Mouse (Mus musculus) CD4-positive, CD25-positive, alpha-beta regulatory T cell, adult 4 months (primary cell): Measurements from ENCODE around the gene Pik3ca. TPM values are rescaled to one million over a fixed set of nuclear protein-coding genes. Genes with fewer than 3 reads are reported as not detected.

ENCODE experiments used
- ATAC-seq: one replicate; pipeline ENCODE4 v1.8.0; 2017
- polyA plus RNA-seq, 2 experiments: library from polyadenylated mRNA; unstranded; fragments of 100-300 nt; shearing (Covaris generic); gene quantifications; one replicate each; pipeline ENCODE4 v1.2.1; 2017

Pik3ca gene
- polyA plus RNA-seq, 2 experiments from 2014 or later: 14.1 to 23.2 TPM

DNA sequence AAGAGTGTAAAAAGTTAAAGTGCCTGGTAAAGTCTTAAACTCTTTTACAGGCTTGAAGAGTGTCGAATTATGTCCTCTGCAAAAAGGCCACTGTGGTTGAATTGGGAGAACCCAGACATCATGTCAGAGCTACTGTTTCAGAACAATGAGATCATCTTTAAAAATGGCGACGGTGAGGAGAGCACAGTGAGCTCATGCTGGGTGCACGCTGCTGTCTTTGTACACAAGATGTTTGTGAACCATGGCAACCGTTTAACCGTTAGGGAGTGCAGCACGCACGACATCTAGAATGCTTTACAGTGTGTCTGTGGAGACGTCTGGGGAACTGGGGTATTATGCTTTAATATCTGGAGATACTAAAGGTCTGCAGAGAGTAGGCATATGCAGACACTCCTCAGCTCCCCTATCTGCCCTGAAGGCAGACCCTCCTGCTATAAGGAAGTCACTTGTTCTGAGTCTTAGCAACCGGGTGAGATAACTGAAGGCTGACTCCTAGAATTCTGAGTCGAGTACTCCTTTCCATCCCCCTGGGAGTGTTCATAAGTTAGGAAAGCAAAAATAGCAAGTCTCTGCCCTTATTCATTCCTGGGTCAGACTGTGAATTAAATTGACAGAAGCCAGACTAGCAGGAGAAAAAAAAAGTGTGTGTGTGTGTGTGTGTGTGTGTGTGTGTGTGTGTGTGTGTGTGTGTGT lies 57.0 kb downstream of the Pik3ca start:
- ATAC-seq: no peak

DNA sequence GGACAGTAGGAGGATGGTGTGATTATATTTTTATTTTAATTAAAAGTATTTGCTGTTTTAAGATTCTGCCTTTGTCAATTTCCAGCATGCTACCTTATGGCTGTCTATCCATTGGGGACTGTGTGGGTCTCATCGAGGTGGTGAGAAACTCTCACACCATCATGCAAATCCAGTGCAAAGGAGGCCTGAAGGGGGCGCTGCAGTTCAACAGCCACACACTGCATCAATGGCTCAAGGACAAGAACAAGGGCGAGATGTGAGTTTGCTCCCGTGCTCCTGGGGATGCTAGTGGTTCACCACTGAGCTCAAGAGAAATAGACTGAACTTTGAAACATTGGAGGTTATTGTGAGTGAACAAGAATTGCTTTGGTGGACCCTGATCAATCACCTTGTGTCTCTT lies 62.3 kb downstream of the Pik3ca start:
- no peak for ATAC-seq

DNA sequence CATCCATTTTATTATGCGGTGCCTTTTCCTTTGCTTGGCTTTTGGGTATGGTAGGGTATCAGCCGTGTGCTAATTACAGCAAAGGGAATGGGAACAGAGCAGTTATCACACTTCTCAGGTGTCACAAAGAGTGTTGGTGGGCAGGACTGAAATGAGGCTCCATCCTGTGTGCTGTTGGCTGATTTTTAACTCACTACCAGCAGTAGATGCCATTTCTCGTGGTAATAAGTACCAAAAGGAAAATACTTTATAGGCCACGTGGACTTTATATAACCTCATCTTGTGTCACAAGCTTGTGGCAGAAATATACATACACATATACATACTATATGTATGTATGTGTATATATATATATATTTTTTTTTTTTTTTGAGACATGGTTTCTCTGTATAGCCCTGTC lies 69.8 kb downstream of the Pik3ca start:
- ATAC-seq: no peak

DNA sequence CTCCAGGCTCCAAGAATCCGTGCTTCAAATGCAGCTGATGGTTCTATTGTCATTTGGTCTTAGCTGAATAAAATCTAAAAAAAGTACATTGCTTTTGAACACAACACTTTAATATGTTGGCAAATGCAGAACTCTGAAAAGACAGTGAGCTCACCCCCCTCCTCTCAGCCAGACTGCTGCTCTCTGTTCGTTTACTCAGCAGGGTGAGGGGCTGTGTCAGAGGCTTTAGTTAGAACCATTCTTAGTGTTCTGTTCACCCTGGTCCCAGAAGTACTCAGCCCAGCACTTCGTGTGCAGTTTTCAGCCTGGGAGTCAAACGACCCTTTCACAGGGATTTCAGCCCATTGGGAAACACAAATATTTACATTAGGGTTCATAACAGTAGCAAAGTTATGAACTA lies 70.9 kb downstream of the Pik3ca start:
- ATAC-seq: no peak

DNA sequence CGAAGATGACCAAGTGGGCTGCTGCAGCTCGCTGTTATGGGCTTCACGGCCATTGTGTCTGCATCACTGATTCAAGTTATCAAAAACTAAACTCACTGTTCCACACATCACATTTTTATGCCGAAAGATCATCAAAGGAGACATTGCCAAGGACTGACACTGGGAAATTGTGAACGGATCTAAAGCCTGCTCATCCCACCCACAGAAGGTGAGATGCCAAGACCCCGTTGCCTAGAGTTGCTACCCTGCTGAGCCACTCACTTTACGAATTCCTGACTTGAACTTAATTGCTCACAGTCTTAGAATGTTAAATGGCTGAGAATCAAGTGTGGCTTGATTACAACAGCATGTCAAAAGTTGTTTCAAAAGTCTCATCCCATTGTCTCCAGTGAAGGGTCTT lies 73.0 kb downstream of the Pik3ca start:
- no peak for ATAC-seq

DNA sequence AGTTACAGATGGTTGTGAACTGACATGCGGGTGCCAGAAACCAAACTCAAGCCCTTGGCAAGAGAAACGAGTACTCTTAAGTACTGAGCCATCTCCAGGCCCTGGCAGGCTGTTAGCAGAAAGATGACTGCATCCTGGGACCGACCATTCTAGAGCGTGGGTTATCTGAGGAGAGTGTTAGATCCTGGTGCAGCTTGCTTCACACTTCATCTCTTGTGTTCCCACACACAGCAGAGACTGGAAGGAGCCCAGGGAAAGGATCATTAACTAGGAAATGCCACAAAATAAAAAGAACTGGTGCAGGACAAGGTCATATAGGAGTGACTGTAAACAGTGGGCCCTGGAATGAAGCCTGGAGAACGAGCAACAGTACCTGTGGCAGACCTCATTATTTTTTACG lies 73.6 kb downstream of the Pik3ca start:
- ATAC-seq: no peak

DNA sequence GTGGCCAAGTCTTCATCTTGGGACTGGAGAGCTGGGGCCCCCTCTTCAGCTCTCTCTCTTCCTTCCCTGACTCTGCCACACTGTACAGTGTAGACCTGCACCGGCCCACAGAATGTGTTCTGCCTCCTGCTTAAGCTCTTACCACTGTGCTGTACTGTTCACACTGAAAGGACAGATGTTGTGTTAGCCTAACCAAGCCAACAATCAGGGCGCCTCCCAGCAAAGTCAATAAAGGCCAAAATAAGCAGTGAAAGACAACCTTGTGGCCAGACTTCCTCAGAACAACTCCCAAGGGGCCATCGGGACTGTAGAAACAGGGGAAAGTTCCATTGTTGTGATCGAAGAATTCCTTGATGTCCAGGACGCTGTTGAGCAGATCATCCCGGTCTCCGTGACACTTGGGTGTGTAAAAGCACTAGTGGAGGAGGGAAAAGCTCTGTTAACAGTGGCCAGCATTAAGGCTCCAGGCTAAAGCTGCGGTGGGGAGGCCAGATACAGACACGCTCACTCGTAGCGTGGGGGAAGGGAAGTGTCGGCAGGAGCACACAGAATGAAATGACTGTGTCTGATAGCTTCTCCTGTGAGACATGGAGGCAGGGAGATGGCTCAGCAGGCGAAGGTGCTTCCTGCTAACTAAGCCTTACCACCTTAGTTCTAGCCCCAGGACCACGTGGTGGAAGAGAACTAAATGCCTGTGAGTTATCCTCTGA lies 74.9 kb downstream of the Pik3ca start:
- ATAC-seq: no peak

DNA sequence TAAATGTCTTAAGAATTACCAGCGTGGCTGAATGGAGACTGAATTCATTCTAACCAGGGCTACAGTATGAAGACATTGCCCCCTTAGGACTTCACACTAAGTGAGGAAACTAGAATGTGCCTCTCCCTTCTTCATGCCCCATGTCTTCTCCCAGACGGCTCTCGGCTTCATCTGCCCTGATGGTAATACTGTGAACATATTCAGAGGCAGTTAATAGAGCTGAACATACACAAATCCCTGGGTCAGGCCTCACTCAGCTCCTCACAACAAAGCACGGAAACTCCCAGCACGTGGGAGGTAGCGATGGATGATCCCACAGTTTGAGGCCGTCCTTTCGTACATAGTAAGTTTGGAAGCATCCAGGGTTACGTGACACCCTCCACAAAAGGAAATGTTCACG lies 75.7 kb downstream of the Pik3ca start:
- ATAC-seq: no peak

DNA sequence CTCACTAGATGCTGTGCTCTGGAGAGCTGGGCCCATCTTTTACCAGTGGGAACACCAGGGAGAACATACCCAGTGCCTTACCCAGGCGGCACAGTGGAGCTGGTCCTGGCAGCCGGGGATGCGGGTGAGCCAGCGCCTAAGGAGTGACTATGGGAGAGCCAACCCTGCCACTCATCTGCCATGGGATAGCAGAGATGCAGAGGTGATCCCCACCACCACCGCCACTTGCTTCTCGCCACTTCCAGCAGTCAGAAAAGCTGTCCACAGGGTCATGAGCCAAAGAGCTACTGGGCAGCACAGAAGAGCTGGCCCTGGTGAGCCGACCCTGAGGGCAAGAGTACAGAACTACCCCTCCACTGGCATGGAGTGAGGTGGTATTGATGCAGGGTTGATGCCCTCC lies 82.5 kb downstream of the Pik3ca start:
- no peak for ATAC-seq

DNA sequence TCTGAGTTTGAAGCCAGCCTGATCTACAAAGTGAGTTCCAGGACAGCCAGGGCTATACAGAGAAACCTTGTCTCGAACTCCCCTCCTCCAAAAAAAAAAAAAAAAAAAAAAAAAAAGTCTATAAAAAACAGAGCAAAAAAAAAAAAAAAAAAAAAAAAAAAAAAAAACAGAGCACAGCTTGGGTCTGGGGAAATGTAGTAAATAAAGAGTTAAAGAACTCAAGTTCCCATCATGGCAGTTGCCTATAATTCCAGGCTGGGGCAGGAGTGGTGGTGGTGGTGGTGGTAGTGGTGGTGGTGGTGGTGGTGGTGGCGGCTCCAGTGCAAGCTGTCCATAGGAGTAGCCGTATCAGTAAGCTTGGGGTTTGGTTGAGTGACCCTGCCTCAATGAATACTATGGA lies 85.6 kb downstream of the Pik3ca start:
- no peak for ATAC-seq

DNA sequence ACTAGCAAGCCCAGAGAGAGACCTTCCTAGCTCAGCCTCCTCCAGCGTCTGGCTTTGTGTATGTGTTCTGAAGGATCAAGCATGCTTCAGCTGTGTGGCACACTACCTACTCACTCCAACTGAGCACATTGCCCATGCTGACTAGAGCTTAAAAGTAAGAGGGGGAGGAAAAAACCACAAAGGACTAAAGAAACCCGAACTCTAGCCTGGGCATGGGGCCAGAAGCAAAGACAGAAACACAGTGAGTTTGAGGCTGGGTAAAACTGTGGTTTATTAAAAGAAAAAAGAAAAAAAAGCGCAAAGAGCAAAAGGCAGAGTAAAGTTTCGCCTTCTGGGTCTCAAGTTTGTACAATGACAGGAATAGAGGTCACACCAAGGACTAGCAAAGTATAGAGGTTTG lies 89.1 kb downstream of the Pik3ca start:
- ATAC-seq: no peak

DNA sequence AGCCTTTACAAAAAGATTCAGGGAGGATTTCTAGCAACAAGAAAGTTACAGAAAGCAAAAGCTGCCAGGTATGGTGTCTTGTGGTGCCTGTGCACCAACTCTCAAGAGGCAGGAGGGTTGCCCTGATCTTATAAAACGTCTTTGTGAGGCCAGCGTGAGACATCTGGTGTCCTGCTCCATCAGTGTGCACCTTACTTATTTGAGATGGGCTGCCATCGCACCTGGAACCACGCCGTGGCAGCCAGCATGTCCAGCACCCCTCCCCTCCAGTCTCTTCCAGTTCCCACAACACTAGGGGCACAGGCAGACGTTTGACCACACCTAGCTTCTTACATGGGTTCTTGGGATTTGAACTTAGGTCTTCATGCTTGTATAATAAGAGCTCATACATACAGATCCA lies 90.7 kb downstream of the Pik3ca start:
- no peak for ATAC-seq

DNA sequence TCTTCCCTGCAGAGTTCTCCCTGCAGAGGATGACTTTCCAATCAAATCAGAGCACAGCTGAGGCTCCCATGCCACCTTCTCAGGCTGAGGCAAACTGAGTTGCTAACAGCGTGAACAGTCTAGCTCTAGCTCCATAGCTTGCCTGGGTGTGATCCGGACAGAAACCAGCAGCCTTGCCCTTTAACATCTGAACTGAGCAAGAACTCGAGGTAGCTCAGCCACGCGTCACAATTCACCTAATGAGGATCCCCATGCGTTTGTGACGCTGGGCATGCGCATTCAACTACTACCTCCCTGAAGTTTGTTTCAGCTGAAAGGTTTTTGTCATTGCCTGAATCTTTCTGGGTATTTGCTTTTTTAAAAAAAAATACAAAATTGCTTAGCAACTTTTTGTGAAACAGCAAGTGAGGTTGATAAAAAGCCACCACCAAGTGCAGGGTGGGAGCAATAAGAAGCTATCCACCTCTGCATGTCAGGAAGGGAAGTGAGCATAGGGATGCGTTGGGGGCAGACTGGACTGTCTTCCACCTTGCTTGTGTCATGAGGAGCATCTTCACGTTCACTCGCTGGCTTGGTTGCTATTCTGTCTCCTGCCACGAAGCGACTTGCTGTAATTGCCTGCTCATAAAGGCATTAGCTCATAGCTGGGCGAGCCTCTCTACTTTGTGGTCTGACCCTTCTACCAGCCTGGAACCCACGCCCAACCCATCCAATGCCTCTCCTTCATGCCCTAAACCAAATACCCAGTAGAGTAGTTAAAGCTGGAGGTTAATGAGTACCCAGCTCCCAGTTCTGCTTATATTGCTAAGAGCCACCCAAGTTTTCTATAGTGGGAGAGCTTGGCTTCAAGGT lies 92.8 kb downstream of the Pik3ca start:
- ATAC-seq: no peak

DNA sequence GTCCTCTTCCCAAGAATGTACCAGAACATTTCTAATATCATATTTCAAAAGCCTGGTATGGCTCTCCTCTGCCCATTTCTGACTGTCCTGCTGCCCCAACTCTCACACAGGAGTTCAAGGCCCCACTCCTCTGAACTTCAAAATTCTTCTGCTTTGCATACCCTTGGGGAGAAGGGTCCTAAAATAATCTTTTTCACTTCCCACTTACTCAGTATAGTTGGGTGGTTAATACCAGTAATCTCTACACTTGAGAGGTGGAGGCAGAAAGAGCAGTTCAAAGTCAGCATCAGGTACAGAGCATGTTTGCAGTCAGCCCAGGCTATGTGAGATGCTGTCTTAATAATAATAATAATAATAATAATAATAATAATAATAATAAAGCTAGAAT lies 93.5 kb downstream of the Pik3ca start:
- no peak for ATAC-seq

DNA sequence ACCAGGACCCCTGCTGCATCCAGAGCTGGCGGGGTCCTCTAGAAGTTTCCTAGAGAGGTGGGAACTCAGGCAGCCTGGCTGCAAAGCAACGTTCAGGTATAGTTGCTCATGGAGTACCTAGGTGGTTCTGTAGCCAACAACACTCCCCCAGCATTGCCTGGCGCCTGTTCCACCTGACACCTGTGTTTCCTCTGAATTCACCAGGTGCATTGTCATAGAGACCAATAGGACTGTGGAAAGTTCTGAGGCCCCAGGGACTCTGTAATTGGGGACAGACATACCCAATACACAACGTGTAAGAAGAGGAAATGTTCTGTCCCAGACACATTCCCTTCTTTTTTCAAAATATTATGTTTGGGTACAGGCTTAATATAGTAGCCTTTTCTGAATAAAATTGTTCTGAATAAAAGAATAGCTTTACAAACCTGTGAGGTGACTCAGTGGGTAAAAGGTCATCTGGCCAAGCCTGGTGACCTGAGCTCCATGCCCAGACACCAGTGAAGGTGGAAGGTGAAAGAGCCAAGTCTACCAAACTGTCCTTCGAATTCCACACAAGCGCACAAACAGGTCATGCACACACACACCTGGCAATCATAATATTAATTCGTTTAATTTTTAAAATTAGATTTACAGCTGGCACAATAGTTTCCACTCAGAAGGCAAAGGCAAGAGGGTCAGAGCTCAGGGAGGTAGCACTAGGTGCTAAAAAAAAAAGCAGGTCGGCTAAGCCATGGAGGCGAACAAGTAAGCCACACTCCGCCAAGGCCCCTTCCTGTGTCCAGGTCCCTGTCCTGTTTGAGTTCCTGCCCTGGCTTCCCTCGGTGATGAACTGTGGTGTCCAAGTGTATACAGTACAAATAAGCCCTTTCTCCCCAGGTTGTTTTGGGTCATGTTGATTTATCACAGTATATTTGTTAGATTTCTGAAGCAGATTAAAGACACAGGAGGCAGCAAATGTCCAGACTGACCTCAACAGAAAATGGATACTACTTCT lies 94.9 kb downstream of the Pik3ca start, which contains the start of gene Kcnmb3:
Gene Kcnmb3 (minus strand): TSS at position 135 of the 994 bp plus-strand sequence.
- no peak for ATAC-seq

DNA sequence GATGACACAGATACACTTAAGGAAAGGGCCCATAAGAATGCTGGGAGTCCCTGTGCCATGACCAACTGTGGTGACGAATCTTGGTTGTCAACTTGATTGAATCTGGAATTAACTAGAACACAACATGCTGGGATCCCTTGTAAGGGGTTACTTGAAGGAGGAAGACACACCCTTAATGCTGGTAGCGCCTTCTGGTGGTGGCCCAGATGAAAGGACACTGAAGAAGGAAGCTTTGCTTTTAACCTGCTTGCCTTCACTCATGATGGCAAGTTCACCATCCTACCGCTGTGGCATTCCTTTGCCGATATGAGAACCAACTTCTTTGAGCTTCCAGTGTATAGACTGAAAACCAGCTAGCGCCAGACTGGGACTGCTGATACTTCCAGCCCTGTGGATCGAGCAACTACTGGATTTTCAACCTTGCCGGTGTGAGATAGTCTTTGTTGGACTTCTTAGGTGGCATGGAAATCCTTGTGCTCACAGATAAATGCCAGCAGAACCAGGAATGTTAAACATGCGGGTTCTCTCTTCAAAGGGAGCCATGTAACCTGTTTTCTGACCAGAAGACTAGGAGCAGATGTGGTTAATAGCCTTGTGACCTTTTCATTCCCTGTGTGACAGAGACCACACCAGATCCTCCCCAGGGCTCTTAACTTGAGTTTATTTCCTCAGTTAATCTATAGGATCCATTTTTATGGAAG lies 97.1 kb downstream of the Pik3ca start:
- ATAC-seq: no peak

DNA sequence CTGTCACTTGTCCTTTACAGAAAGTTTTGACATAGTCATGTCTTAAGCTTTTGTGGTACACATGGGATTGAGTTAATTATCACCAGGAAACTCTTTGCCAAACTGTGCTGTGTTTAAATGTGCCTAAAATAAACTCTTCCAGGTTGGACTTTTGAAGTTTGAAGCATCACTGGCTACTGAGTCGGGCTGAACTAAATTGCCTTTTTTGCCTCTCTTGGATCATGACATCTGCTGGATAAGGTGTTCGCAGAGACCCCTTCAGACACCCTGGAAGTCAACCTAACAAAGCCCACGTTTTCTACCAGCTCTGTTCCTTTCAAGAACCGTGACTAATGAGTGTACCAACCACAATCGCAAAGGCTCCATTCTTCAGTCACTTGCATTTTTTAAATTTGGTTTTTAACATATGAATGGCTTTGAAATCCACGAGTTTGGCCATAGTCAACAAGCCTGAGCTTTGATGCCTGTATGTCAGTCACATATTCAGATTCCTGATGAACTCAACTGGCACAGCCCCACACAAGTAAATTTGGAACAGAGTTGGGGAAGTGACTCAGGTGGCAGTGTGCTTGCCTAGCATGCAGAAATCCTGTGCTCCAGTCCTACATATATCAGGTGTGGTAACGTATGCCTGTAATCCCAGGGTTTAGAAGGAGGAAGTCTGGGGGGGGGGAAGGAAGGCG lies 97.8 kb downstream of the Pik3ca start:
- no peak for ATAC-seq

DNA sequence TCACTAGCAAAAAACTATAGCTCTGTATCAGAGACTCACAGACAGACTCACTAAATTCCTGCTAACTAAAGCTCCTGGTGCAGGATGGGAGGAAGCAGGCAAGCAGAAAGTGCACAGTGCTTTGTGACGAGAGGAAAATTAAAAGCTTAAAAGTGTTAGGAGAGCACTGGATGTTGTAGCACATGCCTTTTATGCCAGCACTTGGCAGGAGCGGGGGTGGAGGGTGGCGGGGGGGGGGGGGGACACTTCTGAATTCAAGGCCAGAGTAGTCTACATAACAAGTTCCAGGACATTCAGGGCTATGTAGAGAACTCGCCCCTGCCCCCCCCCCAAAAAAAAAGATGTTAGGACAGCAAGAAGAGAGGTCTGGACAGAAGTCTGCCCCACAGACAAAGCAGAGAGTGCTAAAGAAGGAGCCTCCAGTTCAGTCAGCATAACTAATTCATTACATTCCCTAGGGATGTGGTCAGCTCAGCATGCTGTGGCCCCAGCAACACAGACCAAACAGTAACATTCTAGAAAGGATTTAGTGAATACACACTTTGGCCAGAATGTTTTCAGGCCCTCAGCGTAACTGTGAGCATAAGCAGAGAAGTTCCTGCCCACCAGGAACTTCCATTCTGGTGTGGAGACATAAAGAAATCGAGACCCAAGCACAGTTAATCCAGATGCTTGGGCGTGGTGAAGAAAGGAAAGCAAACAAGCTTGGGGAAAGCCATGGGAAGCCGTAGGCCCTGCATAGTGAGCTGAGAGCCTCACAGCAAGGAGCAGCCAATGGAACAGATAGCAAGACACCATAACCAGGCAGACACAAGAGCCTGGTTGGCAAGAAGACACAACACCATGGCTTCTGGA lies 98.6 kb downstream of the Pik3ca start:
- ATAC-seq: no peak

DNA sequence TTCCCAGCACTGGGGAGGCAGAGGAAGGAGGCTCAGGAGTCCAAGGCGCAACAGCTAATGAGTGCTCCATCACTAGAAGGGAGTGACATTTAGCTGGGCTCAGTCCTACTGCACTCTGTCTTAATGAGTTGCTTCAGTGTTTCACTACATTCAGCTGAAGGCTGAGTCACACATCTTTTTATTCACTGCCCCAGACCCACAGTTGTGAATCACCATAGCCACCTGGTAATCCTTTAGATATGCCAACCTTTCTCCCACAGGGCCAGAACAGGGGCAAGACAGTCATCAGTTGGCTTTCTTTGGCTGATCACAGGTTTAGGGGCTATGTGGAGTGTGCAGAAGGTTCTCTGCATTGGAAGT lies 99.2 kb downstream of the Pik3ca start:
- ATAC-seq: no peak

DNA sequence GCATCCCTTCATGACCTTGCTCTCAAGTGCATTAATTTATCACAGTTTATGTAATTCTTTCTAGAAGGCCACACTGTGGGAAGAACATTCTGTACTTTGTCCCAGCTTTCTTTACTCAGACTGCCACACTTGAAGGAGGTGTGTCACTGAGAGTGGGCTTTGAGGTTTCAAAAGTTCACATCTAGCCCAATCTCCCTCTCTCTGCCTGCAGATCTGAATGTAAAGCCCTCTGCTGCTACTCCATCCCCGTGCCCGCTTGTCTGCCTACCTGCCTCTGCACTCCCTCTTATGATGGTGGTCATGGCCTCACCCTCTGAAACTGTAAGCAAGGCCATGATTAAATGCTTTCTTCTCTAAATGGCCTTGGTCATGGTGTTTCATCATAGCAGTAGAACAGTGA lies 102.9 kb downstream of the Pik3ca start:
- no peak for ATAC-seq
